Mouse (Mus musculus) kidney, postnatal 10 days (tissue): ENCODE results near the gene Sgk2.

Source experiments
- DNase-seq: peaks from one replicate; pipeline ENCODE4 v3.0.0; 2021; ENCODE audit warnings: mixed read lengths

Gene Sgk2

DNA sequence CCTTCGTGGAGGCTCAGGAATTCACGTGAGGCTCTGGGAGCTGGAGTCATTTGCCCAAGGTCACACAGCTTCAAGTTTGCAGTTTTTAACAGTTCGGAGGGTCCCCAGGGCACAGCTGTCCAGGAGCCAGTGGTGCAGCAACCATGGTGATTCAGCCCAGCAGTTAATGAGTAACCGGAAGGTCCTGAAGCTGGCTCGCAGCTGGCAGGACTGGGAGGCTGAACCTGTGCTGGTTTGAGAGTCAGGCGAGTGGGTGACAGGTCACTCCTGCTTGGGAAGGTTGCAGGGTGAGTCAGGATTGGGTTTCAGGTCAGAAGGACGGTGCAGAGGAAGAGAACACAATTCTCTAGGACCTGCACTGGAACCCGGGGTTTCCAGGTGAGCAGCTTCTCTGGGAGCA is at the start of gene Sgk2:
Gene Sgk2, plus strand, starts transcription at position 113 of the 400 bp plus-strand sequence.
- peak; percentile 79 for DNase-seq

DNA sequence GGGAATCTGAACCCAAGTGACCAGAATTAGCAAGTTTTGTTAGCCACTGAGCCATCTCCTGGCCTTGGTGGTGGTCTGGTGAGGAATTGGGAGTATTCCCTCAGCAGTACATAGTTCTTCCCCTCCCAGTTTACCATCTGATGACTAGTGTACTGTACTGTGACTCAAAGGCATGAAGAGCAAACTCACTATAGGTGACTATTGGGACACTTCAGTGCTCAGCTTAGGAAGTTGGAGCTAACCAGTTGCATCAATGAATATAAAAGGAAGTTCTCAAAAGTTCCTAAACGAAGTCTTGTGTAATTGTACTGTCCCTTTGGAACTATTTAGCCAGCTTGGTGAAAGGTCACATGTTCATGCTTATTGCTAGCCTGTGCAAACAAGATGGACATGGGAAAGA is 47.6 kb upstream of the Sgk2 start:
- no peak for DNase-seq

GRCm38 (mm10) chr2:162943148-162943846 is 43.8 kb upstream of the Sgk2 start, which contains the start of gene L3mbtl1:
Gene L3mbtl1 (plus strand): TSS chr2:162943472.
- DNase-seq, result peak; percentile 48

DNA sequence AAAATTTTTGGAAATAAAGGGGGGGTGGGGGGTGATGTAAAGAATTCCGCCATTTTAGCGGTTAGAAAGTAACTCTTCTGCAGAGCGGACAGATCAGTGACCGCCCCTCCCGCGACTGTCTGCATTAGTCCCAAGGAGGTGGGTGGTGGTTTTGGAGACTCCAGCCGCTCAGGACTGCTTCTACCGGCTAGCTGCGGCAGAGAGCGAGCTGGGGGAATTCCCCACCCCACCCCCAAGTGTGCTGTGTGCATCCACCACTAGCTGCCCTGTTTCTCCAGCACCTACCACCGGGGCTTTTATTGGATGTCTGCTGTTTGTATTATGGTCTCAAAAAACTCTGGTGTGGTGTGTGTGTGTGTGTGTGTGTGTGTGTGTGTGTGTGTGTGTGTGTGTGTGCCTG is 43.2 kb upstream of the Sgk2 start:
- DNase-seq, result no peak

DNA sequence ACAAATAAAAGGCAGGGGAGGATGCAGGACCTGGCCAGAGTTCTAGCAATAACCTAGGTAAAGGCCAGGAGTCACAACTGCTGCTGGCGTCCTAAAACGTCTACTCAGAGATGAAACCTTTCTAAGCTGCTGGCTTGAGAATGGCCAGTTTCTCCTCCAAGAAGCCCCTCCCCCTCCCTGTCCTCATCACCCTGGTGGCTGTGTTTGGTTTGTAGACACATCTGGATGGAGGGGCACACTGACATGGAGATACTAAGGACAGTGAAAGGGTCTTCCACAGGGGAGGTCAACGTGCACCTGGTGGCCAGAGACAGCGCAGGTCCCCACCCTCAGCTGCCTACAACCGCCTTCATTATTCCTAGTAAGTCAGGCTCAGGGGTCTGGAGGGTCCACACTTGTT is 40.2 kb upstream of the Sgk2 start:
- no peak for DNase-seq

DNA sequence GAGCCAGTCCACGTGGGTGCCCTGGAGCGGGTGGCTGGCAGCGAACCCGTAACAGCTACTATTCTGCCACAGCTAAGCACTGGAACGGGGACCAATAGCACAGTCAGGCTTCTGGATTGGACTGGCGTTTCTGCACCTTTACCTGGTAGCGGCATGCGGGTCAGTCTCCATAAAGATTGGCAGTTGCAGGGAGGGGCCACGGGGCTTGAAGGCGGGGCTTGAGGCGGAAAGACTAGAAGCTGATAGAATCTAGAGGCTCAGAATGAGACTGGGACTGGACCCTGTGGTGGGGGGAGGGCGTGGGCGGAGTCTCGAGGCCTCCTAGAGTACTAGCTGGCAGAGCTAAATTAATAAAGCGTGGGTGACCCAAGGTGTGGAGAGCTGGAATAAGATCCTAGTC is 39.4 kb upstream of the Sgk2 start:
- DNase-seq, result peak; percentile 65

GRCm38 (mm10) chr2:162948221-162948620 is 38.9 kb upstream of the Sgk2 start:
- DNase-seq, result no peak

DNA sequence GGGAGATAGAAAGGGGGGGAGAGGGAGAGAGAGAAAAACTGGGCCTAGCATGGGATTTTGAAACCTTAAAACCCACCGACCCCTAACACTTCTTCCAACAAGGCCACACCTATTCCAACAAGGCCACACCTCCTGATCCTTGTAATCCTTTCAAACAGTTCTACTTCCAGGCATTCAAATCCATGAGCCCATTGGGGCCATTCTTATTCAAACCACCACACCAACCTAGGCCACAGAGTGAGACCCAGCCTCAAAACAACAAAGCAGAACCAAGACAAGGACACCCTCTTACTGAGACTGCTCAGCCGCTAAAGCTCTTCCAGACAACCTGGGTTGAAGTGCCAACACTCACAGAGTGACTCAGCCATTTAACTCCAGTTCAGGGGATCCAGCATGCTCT is 36.4 kb upstream of the Sgk2 start:
- DNase-seq, result no peak

GRCm38 (mm10) chr2:162956843-162957242 is 30.3 kb upstream of the Sgk2 start:
- no peak for DNase-seq

DNA sequence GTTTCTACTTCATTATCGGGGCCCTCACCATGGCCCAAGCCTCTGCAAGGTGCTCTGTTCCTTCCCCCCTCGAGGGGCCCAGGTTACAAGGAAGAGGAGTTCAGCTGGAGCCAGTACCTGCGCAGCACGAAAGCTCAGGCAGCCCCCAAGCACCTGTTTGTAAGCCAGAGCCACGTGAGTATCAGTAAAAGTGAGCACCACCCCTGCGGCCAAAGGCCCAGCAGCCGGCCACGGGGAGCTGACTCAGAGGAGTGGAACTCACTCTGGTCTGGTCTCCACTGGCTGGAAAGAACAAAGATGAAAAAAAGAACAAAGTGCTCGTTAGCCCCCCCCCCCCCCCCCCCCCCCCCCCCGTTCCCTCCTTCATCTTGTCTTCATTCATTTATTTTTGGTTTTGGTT is 25.8 kb upstream of the Sgk2 start:
- no peak for DNase-seq

- DNase-seq, result no peak
Observed at GRCm38 (mm10) chr2:162966734-162967133, 20.4 kb upstream of the Sgk2 start.

DNA sequence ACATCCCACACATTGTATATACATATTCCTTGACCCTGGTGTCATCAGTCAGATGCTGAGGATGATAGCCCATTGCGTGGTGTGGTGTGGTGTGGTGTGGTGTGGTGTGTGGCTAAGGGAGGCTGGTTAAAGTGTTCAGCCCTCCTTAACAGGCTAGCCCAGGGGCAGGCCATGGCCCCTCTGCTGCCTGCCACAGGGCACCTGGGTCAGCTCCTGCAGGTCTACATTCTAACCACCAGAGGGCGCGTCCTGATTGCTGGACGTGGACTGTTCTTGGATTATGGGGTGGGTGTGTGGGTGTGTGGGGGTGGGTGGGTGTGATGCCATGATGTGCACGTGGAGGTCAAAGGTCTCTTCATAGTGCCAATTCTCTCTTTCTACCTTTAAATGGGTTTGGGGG is 18.8 kb upstream of the Sgk2 start:
- DNase-seq, result peak; percentile 67

DNA sequence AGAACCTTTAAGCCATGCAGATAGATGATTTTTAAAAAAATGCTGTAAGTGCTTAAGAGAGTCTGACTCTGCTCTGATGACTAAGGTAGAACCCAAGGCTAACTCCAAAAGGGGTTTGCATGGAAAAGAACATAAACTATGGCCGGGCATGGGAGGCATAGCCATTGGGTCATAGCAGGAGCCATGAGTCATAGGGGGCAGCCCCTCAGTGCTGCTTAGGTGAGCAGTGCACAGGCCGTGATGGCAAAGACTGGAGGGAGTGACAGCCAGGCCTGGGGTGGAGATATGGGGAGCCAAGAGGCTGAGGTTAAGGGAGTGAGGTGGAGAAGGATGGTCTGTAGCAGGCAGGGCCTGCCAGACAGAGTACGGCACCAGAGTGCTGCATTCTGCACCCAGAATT is 18.0 kb upstream of the Sgk2 start:
- DNase-seq, result no peak

GRCm38 (mm10) chr2:162970896-162971295 is 16.2 kb upstream of the Sgk2 start:
- no peak for DNase-seq

GRCm38 (mm10) chr2:162972752-162973151 is 14.4 kb upstream of the Sgk2 start:
- DNase-seq, result no peak

GRCm38 (mm10) chr2:162973206-162973605 is 13.9 kb upstream of the Sgk2 start:
- no peak for DNase-seq

- DNase-seq, result no peak
Observed at GRCm38 (mm10) chr2:162973637-162974036, 13.5 kb upstream of the Sgk2 start.

GRCm38 (mm10) chr2:162975157-162975775 is 11.9 kb upstream of the Sgk2 start:
- no peak for DNase-seq

DNA sequence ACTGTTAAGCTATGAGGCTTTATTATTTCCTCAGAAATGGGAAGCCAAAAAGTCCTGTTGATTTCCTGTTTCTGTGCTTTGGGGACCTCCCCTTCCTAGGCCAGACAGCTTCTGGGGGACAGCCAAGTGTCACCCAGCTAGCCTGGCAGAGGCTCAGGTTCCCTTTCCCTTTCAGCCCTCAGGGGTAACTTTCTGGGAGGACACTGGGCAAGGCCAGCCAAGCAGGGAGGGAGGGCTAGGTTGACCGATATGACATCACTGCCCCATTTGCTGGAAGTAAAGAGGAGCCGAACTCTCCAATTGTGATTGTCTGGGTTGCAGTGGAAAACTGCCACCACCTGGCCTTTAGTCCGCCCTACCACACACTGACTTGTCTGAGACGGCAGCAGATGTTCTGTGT is 11.1 kb upstream of the Sgk2 start:
- peak; percentile 63 for DNase-seq

DNA sequence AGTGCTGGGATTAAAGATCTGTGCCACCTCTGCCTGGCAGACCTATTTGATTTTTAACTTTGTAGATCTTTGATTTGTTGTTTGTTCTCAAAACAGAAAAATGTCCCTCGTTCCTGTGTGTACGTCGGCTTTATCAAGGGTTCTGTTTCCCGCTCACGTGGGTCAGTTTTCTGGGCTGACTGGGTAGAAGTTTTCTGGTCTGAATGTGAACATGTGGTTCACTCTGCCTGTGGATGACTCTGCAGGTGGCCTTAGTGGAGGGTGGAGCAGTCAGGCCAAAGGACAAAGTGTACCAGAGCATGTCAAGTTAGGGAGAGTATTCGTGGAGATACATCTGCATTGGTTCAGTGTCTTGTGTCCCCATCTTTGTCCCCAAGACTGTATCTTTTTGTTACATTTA is 2.7 kb upstream of the Sgk2 start:
- no peak for DNase-seq

DNA sequence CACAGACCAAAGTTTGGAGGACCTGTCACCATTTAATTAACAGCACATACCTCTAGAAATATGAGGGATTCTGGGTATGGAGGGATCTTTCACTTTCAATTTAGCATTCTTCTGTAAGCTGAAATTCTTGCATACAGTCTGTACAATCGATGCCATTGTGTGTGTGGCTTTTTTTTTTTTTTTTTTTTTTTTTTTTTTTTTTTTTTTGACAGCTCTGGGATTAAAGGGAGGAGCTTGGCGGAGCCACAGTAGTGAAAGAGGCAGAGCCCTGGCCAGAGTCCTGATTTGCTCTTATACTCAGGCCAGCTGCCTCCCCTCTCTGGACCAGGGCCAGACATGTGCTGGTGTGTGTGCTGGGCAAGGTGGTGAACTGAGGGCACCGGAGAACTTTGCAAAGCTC is 1.2 kb upstream of the Sgk2 start:
- DNase-seq, result peak; percentile 89

GRCm38 (mm10) chr2:162986764-162987163 is 366 bp upstream of the Sgk2 start:
- no peak for DNase-seq

GRCm38 (mm10) chr2:162988235-162988634 is 1.1 kb downstream of the Sgk2 start:
- no peak for DNase-seq

DNA sequence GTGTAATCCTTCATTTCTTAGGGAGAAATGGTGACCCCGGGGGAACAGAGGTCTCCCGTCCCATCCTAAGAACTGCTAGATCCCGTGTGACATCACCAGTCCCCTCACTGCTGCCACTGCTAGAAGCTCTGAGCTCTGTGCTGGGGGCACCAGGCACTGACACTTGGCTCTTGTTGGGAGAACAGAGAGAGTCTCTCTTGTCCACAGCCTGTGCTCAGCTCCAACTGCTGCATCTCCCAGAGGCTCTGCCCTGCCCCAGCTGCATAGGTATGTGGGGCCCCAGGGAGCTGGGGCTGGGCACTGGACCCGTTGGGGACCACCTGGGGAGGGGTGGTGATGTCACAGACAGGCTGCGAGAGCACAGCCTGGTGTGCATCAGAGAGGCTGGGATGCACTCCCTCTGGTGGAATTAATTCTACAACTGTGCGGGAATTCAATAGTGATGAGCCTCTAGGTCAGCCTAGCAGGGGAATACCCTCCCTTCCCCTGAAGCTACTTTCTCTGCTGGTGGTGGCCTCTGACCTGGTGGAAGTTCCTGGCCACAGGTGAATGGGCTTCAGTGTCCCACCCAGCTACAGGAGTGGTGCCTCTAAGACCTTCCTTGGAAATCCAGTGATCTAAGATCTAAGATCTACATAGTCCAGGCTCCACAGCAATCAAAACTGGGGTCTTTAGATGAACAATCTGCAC is 4.4 kb downstream of the Sgk2 start:
- DNase-seq, result no peak
